Mouse (Mus musculus) midbrain, postnatal 0 days (tissue): ENCODE measurements around the gene Sirpa. TPM values are rescaled to one million over a fixed set of nuclear protein-coding genes. Genes with fewer than 3 reads are reported as not detected.
A peak's percentile ranks its signal among the peaks of the same experiment; 100 is the strongest.

Experiments
- ATAC-seq: fragments of 200-750 bp; cut with Nextera tagmentation; 2 replicates; pipeline ENCODE4 v1.8.0; 2017; ENCODE audit warnings: moderate number of reproducible peaks, mild to moderate bottlenecking, moderate TSS enrichment, moderate library complexity; ENCODE audit not compliant: low FRiP score
- DNase-seq: peaks from one replicate; pipeline ENCODE4 v3.0.0-alpha.2; 2015; ENCODE audit warnings: low spot score
- H3K27ac ChIP-seq: fragments of 300-500 bp; sonication (generic); 2 replicates; pipeline ENCODE4 v1.5.1; 2014; ENCODE audit warnings: low read depth, mild to moderate bottlenecking, low read length, mixed read lengths
- H3K27me3 ChIP-seq: fragments of 300-500 bp; sonication (generic); 2 replicates; pipeline ENCODE4 v1.6.1; 2014; ENCODE audit warnings: low read length, control low read depth, mixed read lengths; ENCODE audit not compliant: insufficient read depth
- H3K36me3 ChIP-seq: fragments of 300-500 bp; sonication (generic); 2 replicates; pipeline ENCODE4 v1.6.1; 2014; ENCODE audit warnings: low read length, control low read depth, mixed read lengths; ENCODE audit not compliant: insufficient read depth
- H3K4me1 ChIP-seq: fragments of 300-500 bp; sonication (generic); 2 replicates; pipeline ENCODE4 v1.6.1; 2014; ENCODE audit warnings: mild to moderate bottlenecking, control low read depth, antibody characterized with exemption, low read length, mixed read lengths; ENCODE audit not compliant: insufficient read depth
- H3K4me2 ChIP-seq: fragments of 300-500 bp; sonication (generic); 2 replicates; pipeline ENCODE4 v1.6.1; 2014; ENCODE audit warnings: low read depth, mild to moderate bottlenecking, low read length, mixed read lengths; ENCODE audit not compliant: poor library complexity, severe bottlenecking
- H3K4me3 ChIP-seq: fragments of 300-500 bp; sonication (generic); 2 replicates; pipeline ENCODE4 v1.5.1; 2014; ENCODE audit warnings: low read depth, mild to moderate bottlenecking, low read length, moderate library complexity
- H3K9ac ChIP-seq: fragments of 300-500 bp; sonication (generic); replicated peaks from 2 replicates; pipeline ENCODE4 v1.6.1; 2014; ENCODE audit warnings: mild to moderate bottlenecking, low read length, moderate library complexity, mixed read lengths; ENCODE audit not compliant: poor library complexity, severe bottlenecking
- H3K9me3 ChIP-seq: fragments of 300-500 bp; sonication (generic); 2 replicates; pipeline ENCODE4 v1.6.1; 2016; ENCODE audit warnings: low read length, control low read depth
- CTCF ChIP-seq: IDR thresholded peaks from 2 replicates; pipeline ENCODE4 v1.5.1; 2016; ENCODE audit warnings: antibody characterized with exemption, mild to moderate bottlenecking
- WGBS: fragments of 180-500 bp; shearing (Covaris S2); extraction: QIAGEN DNeasy Blood & Tissue Kit; methylation state at CpG from one replicate; pipeline ENCODE4 v1.1.7; 2014; 5-methylcytosine and 5-hydroxymethylcytosine counted together
- polyA plus RNA-seq: library from polyadenylated mRNA; unstranded; fragments of >200 nt; fragmentation: Nextera tagmentation; extraction: Ambion mirVana; gene quantifications from 2 replicates; pipeline ENCODE4 v1.2.1, GENCODE M21; 2015
- total RNA-seq: library from RNA; depleted of rRNA; stranded (reverse); fragments of >200 nt; gene quantifications from 2 replicates; pipeline ENCODE4 v1.2.3, GENCODE M21; 2014; rRNA removed

Sirpa gene
- total RNA-seq (109 and 126 TPM in 2 replicates), polyA plus RNA-seq (52.2 and 55.7 TPM in 2 replicates)

DNA sequence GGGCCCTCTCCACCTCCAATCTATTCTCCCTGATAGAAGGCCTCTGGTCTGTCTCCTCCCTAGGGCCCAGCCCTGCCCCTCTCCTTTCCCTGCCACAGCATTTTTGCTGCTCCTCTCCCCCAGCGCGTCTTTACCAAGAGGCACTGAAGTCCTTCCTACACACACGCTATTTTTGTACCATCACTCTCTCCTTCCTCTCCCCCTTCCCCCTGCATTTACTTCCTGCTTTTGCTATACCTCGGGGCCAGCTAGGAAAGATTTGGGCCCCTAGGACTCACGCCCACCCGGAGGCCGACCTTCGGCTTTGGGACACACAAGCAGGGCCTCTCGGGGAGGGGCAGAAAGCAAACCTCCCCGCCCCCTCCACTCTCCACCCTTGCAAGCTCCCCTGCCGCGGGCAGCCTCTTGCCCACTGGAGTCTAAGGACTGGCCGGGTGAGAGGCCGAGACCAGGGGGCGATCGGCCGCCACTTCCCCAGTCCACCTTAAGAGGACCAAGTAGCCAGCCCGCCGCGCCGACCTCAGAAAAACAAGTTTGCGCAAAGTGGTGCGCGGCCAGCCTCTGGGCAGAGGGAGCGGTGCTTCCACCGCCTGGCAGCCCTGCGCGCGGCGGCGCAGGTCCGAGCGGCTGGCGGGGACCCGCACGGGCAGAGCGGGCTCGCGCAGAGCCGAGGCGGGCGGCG, at the start of gene Sirpa:
Gene Sirpa, plus strand, starts transcription at position 377 of the 682 bp plus-strand sequence.
- H3K4me2 ChIP-seq, result peak within 1 kb of the TSS; percentile 87
- H3K9ac ChIP-seq, result peak within 1 kb of the TSS; percentile 82
- no peaks in the 10 kb centered on the region for H3K9me3 ChIP-seq
- no peak; the same call in none of the 2 replicates for TF ChIP-seq CTCF
- peak within 1 kb of the TSS; percentile 93 for H3K27ac ChIP-seq
- WGBS, result under 1% methylated on average over 32 of the region's 43 CpGs
- peaks cover 17% of the 10 kb centered on the region for H3K4me1 ChIP-seq
- DNase-seq, result peak; percentile 70
- H3K36me3 ChIP-seq, result no peaks in the 10 kb centered on the region
- ATAC-seq, result peak; percentile 88
- H3K4me3 ChIP-seq, result peak within 1 kb of the TSS; percentile 84
- no peaks in the 10 kb centered on the region for H3K27me3 ChIP-seq

DNA sequence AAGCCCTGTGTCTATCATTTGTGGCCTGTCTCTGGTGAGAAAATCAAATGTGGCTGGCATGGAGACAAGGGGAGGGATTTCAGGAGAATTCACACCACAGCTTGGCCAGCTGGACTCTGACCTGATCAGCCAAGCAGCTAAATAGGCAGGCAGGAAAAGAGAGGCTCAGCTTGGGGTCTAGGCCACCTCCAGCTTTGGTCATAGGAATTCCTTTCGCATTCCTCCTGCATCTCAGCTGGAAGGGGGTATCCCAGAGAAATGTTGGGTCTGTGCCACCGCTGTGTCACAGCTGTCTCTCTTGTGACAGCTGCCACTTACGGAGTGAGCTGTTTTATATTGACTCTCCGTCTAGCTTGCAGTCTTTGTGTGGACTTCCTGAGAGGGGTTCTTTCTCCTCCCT, 48.2 kb upstream of the Sirpa start:
- WGBS, result 17% methylated on average over 4 of the region's 4 CpGs
- peaks cover 5% of the 10 kb centered on the region; the same call in 1 of the 2 replicates for H3K4me1 ChIP-seq
- H3K4me3 ChIP-seq, result no peak overlapping the region
- H3K9ac ChIP-seq, result no peak overlapping the region
- DNase-seq (peak; percentile 70), ATAC-seq (no peak)
- H3K27ac ChIP-seq, result no peak overlapping the region
- H3K4me2 ChIP-seq, result no peak overlapping the region
- no peaks in the 10 kb centered on the region for H3K36me3 ChIP-seq
- TF ChIP-seq CTCF, result no peak
- H3K9me3 ChIP-seq, result no peaks in the 10 kb centered on the region
- H3K27me3 ChIP-seq, result no peaks in the 10 kb centered on the region

DNA sequence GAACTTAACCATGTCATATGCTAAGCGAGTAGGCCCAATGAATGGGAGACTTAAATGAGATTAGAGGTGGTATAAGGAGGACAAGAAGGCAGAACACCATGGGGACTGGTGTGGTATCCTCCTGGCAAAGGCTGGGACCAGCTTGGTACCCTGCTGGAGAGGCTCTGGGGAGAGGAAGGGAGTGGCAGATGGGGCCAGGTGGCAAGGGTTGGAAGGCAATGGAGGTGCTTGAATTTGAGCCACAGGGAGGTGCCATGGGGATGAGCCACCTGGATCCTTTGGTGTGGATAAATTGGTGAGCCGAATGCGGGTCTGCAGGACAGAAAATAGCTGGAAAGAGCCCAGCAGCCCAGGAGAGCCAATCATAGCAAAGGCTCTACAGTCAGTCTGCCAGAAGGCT, 47.7 kb upstream of the Sirpa start:
- Histone ChIP-seq H3K9ac (no peak overlapping the region), H3K4me1 (peaks cover 4% of the 10 kb centered on the region; the same call in 1 of the 2 replicates), H3K4me2 (no peak overlapping the region), H3K27ac (no peak overlapping the region), H3K27me3 (no peaks in the 10 kb centered on the region), H3K36me3 (no peaks in the 10 kb centered on the region), H3K4me3 (no peak overlapping the region), H3K9me3 (no peaks in the 10 kb centered on the region)
- no peak for ATAC-seq
- no peak for TF ChIP-seq CTCF
- WGBS, result 59% methylated on average over 3 of the region's 3 CpGs
- peak; percentile 43 for DNase-seq

DNA sequence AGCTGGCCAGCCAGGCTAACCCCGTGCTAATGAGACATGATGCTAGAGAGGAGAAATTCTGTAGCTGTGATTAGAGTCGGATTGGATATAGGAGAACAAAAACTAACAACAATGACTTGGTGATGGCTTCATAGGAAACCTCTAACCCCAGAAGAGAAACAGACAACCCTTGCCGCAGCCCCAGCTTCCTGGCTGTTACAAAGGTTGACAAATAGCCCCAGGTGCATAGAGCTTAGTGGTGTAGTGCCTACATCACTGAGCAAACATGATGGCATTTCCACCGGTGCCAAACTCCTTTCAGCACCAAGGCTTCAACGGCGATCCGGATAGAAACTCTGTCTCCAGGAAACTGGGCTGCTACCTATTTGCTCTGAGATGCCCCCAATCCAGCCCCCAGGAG, 47.0 kb upstream of the Sirpa start:
- 81% methylated on average over 7 of the region's 7 CpGs for WGBS
- DNase-seq (no peak), ATAC-seq (no peak)
- Histone ChIP-seq H3K9ac (no peak overlapping the region), H3K36me3 (no peaks in the 10 kb centered on the region), H3K4me2 (no peak overlapping the region), H3K27me3 (no peaks in the 10 kb centered on the region), H3K27ac (no peak overlapping the region), H3K4me1 (no peaks in the 10 kb centered on the region), H3K9me3 (no peaks in the 10 kb centered on the region), H3K4me3 (no peak overlapping the region)
- no peak for TF ChIP-seq CTCF

DNA sequence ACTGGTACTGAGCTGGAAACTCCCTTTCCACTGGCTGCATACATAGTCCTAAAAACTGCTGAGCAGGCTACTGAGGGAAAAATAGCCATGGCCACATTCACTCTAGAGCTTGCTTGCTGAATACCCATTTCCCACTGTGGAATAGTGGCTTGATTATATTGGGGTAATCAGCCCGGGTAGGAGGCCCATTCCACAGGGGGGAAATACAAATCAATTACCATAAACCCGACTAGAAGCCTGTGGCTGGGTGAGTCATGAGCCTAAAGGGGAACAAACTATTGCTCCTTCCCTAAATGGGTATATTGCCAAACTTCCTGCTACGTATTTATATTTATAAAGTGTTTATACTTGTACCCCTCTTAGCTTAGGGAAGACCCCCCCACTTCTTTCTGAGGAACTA, 45.9 kb upstream of the Sirpa start:
- DNase-seq, result no peak
- H3K36me3 ChIP-seq, result no peaks in the 10 kb centered on the region
- WGBS, result 78% methylated on average over 3 of the region's 3 CpGs
- H3K4me2 ChIP-seq, result no peak overlapping the region
- no peak overlapping the region for H3K9ac ChIP-seq
- no peaks in the 10 kb centered on the region for H3K4me1 ChIP-seq
- H3K4me3 ChIP-seq, result no peak overlapping the region
- ATAC-seq, result no peak
- H3K27ac ChIP-seq, result no peak overlapping the region
- no peaks in the 10 kb centered on the region for H3K9me3 ChIP-seq
- no peak for TF ChIP-seq CTCF
- no peaks in the 10 kb centered on the region for H3K27me3 ChIP-seq

DNA sequence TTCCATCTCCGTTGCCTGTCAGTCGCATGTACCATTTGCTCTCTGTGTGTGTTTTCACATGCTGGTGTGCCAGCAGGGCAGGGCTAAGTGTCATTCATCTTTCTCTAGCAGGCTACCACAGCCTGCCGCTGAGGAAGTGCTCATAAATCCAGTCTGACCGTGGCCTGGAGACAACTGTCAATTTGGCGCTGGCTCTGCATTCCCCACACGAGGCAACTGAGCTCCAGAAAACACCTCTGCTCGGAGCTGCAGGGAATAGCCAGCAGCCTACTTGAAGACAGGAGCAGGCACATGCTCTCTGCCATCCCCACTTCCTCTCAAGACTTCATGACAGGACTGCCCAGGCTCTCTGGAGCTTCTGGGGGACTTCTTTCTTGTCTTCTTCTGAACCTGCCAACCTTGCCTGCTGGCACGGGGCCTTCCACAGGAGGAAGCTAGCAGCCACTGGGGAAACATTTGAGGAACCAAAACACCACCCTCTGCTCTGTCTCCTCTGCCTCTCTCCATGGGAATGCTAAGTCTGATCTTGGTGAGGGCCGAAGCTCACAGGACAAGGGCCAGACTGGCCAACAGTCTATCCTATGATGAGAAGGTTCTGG, 43.0 kb upstream of the Sirpa start:
- 67% methylated on average over 9 of the region's 9 CpGs for WGBS
- ATAC-seq (no peak), DNase-seq (peak; percentile 34)

More for the DNA sequence above, 43.0 kb upstream of the Sirpa start:
- TF ChIP-seq CTCF, result no peak
- Histone ChIP-seq H3K27me3 (no peaks in the 10 kb centered on the region), H3K9ac (no peak overlapping the region), H3K36me3 (no peaks in the 10 kb centered on the region), H3K4me3 (no peak overlapping the region), H3K27ac (no peak overlapping the region), H3K4me2 (no peak overlapping the region), H3K4me1 (no peaks in the 10 kb centered on the region), H3K9me3 (no peaks in the 10 kb centered on the region)
